Mouse (Mus musculus) hindbrain, postnatal 0 days (tissue): ENCODE measurements around the gene Tigd3. TPM values are rescaled to one million over a fixed set of nuclear protein-coding genes. Genes with fewer than 3 reads are reported as not detected.
A peak's percentile ranks its signal among the peaks of the same experiment; 100 is the strongest.

Source experiments
- ATAC-seq: fragments of 200-750 bp; cut with Nextera tagmentation; 2 replicates; pipeline ENCODE4 v1.8.0; 2017; ENCODE audit warnings: mild to moderate bottlenecking, moderate TSS enrichment, moderate library complexity
- DNase-seq: peaks from one replicate; pipeline ENCODE4 v3.0.0-alpha.2; 2015; ENCODE audit warnings: low spot score
- H3K27ac ChIP-seq: fragments of 300-500 bp; sonication (generic); 2 replicates; pipeline ENCODE4 v1.5.1; 2014; ENCODE audit warnings: mild to moderate bottlenecking
- H3K27me3 ChIP-seq: fragments of 300-500 bp; sonication (generic); 2 replicates; pipeline ENCODE4 v1.6.1; 2014; ENCODE audit warnings: low read length, mixed read lengths; ENCODE audit not compliant: insufficient read depth
- H3K36me3 ChIP-seq: fragments of 300-500 bp; sonication (generic); 2 replicates; pipeline ENCODE4 v1.6.1; 2014; ENCODE audit warnings: low read length, mixed read lengths; ENCODE audit not compliant: insufficient read depth
- H3K4me1 ChIP-seq: fragments of 300-500 bp; sonication (generic); 2 replicates; pipeline ENCODE4 v1.6.1; 2014; ENCODE audit warnings: antibody characterized with exemption, low read length, mixed read lengths; ENCODE audit not compliant: insufficient read depth
- H3K4me2 ChIP-seq: fragments of 300-500 bp; sonication (generic); 2 replicates; pipeline ENCODE4 v1.6.1; 2014; ENCODE audit warnings: low read depth, mild to moderate bottlenecking, low read length, moderate library complexity, mixed read lengths
- H3K4me3 ChIP-seq: fragments of 300-500 bp; sonication (generic); 2 replicates; pipeline ENCODE4 v1.5.1; 2014; ENCODE audit warnings: low read length
- H3K9ac ChIP-seq: fragments of 300-500 bp; sonication (generic); replicated peaks from 2 replicates; pipeline ENCODE4 v1.6.1; 2014; ENCODE audit warnings: mild to moderate bottlenecking, low read length, moderate library complexity, mixed read lengths
- H3K9me3 ChIP-seq: fragments of 300-500 bp; sonication (generic); 2 replicates; pipeline ENCODE4 v1.6.1; 2016; ENCODE audit warnings: low read length, mixed read lengths
- CTCF ChIP-seq: IDR thresholded peaks from 2 replicates; pipeline ENCODE4 v1.5.1; 2016; ENCODE audit warnings: antibody characterized with exemption, control low read depth, low read depth
- WGBS: fragments of 180-500 bp; shearing (Covaris S2); extraction: QIAGEN DNeasy Blood & Tissue Kit; methylation state at CpG from one replicate; pipeline ENCODE4 v1.1.7; 2014; 5-methylcytosine and 5-hydroxymethylcytosine counted together
- polyA plus RNA-seq: library from polyadenylated mRNA; unstranded; fragments of >200 nt; fragmentation: Nextera tagmentation; extraction: Ambion mirVana; gene quantifications from 2 replicates; pipeline ENCODE4 v1.2.1, GENCODE M21; 2015
- total RNA-seq: library from RNA; depleted of rRNA; stranded (reverse); fragments of >200 nt; gene quantifications from 2 replicates; pipeline ENCODE4 v1.2.3, GENCODE M21; 2014

Tigd3 gene
- total and polyA plus RNA-seq, 2 experiments from 2014 or later = 7.1 to 7.5 TPM

GRCm38 (mm10) chr19:5910221-5910620 lies 16.3 kb upstream of the Tigd3 start:
- H3K27me3 ChIP-seq = no peaks in the 10 kb centered on the region
- 28% methylated on average over 6 of the region's 6 CpGs for WGBS
- H3K4me1 ChIP-seq = peaks cover 19% of the 10 kb centered on the region
- peak overlapping the region; percentile 55 for H3K27ac ChIP-seq
- H3K9ac ChIP-seq = peak overlapping the region; percentile 94
- H3K36me3 ChIP-seq = peaks cover 17% of the 10 kb centered on the region; the same call in 1 of the 2 replicates
- ATAC-seq (no peak), DNase-seq (peak; percentile 56)
- no peaks in the 10 kb centered on the region for H3K9me3 ChIP-seq
- peak overlapping the region; percentile 97 for H3K4me3 ChIP-seq
- 0 out of 2 replicates have a peak, but pooled peaks have one; percentile 6 for TF ChIP-seq CTCF
- peak overlapping the region; percentile 69 for H3K4me2 ChIP-seq

- ATAC-seq = no peak
- WGBS = 87% methylated on average over 3 of the region's 3 CpGs
- H3K36me3 ChIP-seq = peaks cover 46% of the 10 kb centered on the region
Observed at GRCm38 (mm10) chr19:5907275-5907674, 13.3 kb upstream of the Tigd3 start.

GRCm38 (mm10) chr19:5893282-5894001 lies 507 bp downstream of the Tigd3 start:
- Histone ChIP-seq H3K4me3 (peak overlapping the region; percentile 58), H3K9ac (peak overlapping the region; percentile 80), H3K27me3 (no peaks in the 10 kb centered on the region), H3K4me1 (peaks cover 9% of the 10 kb centered on the region), H3K4me2 (peak overlapping the region; percentile 71), H3K36me3 (peaks cover 18% of the 10 kb centered on the region), H3K27ac (peak overlapping the region; percentile 77), H3K9me3 (no peaks in the 10 kb centered on the region)
- 5% methylated on average over 23 of the region's 31 CpGs for WGBS
- no peak for DNase-seq
- no peak for TF ChIP-seq CTCF
- ATAC-seq = no peak

More at GRCm38 (mm10) chr19:5907275-5907674, 13.3 kb upstream of the Tigd3 start:
- no peak for TF ChIP-seq CTCF
- Histone ChIP-seq H3K4me3 (no peak overlapping the region), H3K27me3 (no peaks in the 10 kb centered on the region), H3K9me3 (no peaks in the 10 kb centered on the region), H3K4me2 (no peak overlapping the region), H3K9ac (no peak overlapping the region), H3K27ac (no peak overlapping the region), H3K4me1 (peaks cover 12% of the 10 kb centered on the region; the same call in 1 of the 2 replicates)
- DNase-seq = no peak

GRCm38 (mm10) chr19:5892735-5893134 lies 1.2 kb downstream of the Tigd3 start:
- Histone ChIP-seq H3K4me1 (peaks cover 9% of the 10 kb centered on the region), H3K4me2 (peak overlapping the region; percentile 71), H3K9me3 (no peaks in the 10 kb centered on the region), H3K27ac (0 out of 2 replicates have a peak overlapping the region, but pooled peaks have one; percentile 77), H3K27me3 (no peaks in the 10 kb centered on the region), H3K36me3 (peaks cover 14% of the 10 kb centered on the region), H3K4me3 (peak overlapping the region; percentile 58), H3K9ac (peak overlapping the region; percentile 80)
- ATAC-seq (no peak), DNase-seq (no peak)
- no peak for TF ChIP-seq CTCF
- WGBS = 74% methylated on average over 13 of the region's 13 CpGs

DNA sequence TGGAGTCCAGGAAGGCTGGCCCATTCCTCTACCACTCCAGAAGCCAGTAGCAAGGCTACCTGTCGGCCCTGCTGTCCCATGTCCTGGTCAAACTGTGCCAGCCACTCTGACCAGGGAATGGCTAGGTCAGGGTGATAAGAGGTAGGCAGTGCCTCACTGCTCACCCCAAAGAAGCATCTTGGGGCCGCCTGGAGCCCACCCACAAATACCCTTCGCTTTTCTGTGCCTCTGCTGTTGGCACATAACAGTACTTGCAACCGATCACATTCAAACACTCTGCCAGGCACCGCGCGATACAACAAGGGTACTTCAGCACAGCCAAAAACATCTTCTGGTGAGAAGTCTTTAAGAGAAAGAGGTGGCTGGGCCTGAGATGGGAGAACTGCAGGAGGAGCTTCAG lies 1.7 kb downstream of the Tigd3 start:
- H3K4me3 ChIP-seq = no peak overlapping the region
- H3K4me1 ChIP-seq = peaks cover 9% of the 10 kb centered on the region
- H3K9me3 ChIP-seq = no peaks in the 10 kb centered on the region
- no peak overlapping the region for H3K4me2 ChIP-seq
- ATAC-seq (no peak), DNase-seq (no peak)
- no peak for TF ChIP-seq CTCF
- 92% methylated on average over 7 of the region's 7 CpGs for WGBS
- H3K27me3 ChIP-seq = no peaks in the 10 kb centered on the region
- no peak overlapping the region for H3K27ac ChIP-seq
- H3K9ac ChIP-seq = no peak overlapping the region
- H3K36me3 ChIP-seq = peaks cover 14% of the 10 kb centered on the region

DNA sequence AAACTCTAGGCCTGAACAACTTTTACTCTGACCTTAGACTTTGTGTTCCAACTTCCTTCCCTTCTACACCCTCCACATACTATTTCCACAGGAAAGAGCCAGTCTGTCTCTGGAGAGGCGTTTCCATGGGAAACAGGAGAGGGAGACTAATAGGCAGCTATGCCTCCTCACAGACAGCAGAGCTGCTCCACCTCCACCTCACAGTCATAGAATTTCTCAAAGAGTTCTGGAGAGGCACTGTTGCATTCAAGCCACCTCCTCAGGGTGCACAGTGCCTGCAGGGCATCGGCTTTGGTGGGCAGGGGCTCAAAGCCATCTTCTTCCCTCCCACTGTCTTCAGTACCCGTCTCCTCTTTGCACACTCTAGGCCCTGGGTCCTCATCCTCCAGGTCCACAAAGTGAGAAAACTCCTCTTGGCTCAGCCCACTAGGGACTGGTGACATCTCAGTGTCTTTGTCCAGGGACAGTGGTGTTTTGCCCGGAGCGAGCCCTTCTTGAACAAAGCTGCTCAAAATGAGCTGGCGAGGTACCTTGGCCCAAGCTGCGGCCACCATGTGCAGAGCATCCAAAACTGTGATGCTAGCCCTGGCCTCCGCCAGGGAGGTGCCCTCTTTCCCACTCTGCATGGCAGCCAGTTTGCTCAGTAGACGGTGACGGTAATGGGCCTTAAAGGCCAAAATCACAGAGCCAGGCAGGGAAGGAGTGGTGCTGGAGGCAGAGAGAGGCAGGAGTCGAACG lies 2.3 kb downstream of the Tigd3 start:
- H3K4me1 ChIP-seq = peaks cover 9% of the 10 kb centered on the region
- no peak overlapping the region for H3K27ac ChIP-seq
- H3K9me3 ChIP-seq = no peaks in the 10 kb centered on the region
- H3K4me3 ChIP-seq = no peak overlapping the region
- no peak overlapping the region for H3K4me2 ChIP-seq
- H3K27me3 ChIP-seq = no peaks in the 10 kb centered on the region
- H3K36me3 ChIP-seq = peaks cover 12% of the 10 kb centered on the region
- TF ChIP-seq CTCF = no peak
- 91% methylated on average over 12 of the region's 12 CpGs for WGBS
- ATAC-seq (no peak), DNase-seq (no peak)
- H3K9ac ChIP-seq = no peak overlapping the region

DNA sequence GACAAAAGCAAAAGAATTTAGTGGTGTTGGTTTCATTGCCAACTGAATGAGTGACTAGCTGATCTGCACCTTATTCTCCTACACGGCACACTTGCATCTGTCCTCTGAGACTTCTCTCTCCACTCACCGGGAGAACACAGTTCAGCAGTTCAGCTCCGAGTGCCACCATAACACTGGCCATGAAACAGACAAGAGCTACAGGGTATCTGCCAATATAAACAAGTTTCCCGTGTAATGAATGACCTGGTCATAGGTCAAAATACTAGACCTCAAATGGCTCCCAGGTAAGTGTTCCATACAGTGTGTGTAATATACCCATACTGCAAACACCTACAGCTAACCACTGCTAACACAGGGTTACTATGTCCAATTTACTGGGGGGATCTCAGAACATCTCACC lies 4.7 kb downstream of the Tigd3 start:
- H3K27ac ChIP-seq = no peak overlapping the region
- no peaks in the 10 kb centered on the region for H3K9me3 ChIP-seq
- WGBS = 61% methylated on average over 4 of the region's 4 CpGs
- H3K4me1 ChIP-seq = peaks cover 9% of the 10 kb centered on the region
- H3K27me3 ChIP-seq = no peaks in the 10 kb centered on the region
- H3K9ac ChIP-seq = no peak overlapping the region
- ATAC-seq (no peak), DNase-seq (no peak)
- no peak for TF ChIP-seq CTCF
- H3K36me3 ChIP-seq = 0 out of 2 replicates have a peak, but pooled peaks cover 4% of the 10 kb centered on the region
- H3K4me3 ChIP-seq = no peak overlapping the region
- no peak overlapping the region for H3K4me2 ChIP-seq
